Mouse (Mus musculus) heart, adult 2 months (tissue): ENCODE results near the gene Acer3.

Source experiments
- CTCF ChIP-seq: fragments of 200-600 bp; IDR thresholded peaks from 2 replicates; pipeline ENCODE4 v1.8.1; 2022; ENCODE audit warnings: antibody characterized with exemption, mild to moderate bottlenecking, moderate library complexity
- POLR2A ChIP-seq: fragments of 200-500 bp; IDR thresholded peaks from 2 replicates; pipeline ENCODE4 v1.6.1; 2011; ENCODE audit warnings: mild to moderate bottlenecking, low read depth, low read length, control low read depth; ENCODE audit not compliant: insufficient read depth

DNA sequence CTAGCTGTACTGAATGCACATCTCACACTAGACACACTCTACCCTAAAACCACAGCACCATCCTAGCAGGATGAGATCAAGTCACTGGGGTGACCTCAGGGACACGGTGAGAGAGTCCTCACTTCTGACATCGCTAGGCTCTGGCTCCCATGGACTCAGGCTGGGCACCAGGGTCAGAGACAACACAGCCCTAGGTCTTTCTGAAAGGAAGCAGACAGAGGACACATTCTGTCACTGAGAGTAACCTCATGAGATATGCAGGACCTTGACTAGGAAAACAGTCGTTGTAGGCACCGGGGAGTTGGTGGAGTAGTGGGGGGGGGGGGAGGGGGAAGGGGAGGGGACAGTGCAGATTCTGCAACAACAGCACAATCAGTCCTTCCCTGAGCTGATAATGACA is 147.6 kb downstream of the Acer3 start:
- TF ChIP-seq CTCF (no peak), POLR2A (no peak)
